Mouse (Mus musculus): Measurements from ENCODE around the gene Tspan11. TPM values are rescaled to one million over a fixed set of nuclear protein-coding genes. Genes with fewer than 3 reads are reported as not detected.
A peak's percentile ranks its signal among the peaks of the same experiment; 100 is the strongest.

Gene Tspan11
- polyA plus RNA-seq, 2 experiments from 2014 or later, result not detected

DNA sequence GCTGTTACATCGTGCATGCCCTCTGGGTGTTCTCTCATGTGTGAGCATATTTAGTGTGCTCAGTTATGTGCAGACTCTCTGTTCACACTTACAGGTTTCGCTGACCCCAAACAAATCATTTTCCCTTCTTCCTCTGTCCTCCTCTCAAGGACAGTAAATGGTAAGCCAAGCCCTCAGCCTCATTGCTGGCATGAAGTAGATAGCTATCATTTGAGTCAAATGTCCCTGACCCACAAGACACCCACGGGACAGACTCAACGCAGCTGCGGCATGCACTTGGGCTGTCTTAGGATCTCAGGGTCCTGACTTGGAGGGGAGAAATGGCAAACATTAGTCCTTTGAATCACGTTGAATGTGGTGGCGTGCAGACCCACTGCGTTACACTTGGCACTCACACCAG is 55.0 kb downstream of the Tspan11 start:
- ATAC-seq, result no peak

DNA sequence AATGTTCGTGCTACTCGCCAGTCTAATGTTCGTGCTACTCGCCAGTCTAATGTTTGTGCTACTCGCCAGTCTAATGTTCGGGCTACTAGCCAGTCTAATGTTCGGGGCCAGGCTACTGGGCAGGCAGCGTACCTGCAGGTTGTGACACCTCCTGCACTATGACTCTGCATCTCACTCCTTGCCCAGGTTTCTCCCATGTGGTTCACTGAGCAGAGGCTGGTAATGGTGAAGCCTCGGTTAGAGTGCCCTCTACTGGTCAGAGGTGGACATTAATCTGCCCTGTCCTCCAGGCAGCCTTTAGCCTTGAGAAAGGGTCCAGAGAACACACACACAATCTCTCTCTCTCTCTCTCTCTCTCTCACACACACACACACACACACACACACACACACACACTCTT is 58.3 kb downstream of the Tspan11 start:
- ATAC-seq, result no peak

DNA sequence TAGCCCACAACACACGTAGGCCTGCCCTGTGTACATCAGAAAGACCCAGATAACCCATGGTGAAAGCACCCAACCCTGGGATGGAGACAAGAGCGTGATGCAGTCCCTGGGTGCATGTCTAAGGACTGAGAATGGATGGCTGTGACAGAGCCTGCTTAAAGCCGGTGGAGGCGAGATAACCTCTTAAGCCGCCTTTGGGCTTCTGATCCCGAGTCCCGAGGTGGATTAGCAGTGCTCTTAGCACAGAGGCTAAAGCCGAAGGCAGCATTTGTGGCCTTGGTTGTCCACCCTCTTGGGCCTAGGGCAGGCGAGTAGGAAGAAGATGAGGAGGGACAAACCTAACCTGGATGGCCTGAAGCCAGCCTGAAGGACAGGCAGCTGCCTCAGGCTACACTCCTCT is 61.3 kb downstream of the Tspan11 start:
- no peak for ATAC-seq

DNA sequence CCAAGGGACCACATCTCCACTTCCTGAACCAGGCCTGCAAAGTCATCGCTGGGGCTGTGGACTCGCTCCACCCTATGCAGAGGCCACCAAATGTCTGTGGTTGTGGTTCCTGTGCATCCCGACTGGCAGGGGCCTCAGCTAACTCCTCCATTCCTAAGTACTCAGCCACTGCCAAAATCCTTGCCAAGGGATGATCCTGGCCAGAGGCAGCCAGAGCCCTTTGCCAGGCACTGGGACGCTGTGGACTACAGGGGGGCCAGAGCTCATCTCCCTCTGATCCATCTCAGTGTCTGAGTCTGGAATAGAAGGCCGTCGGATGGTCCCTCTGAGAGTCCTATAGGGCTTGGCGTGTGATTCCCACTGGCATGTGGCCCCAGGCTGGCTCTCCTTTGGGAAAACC is 62.5 kb downstream of the Tspan11 start:
- no peak for ATAC-seq

DNA sequence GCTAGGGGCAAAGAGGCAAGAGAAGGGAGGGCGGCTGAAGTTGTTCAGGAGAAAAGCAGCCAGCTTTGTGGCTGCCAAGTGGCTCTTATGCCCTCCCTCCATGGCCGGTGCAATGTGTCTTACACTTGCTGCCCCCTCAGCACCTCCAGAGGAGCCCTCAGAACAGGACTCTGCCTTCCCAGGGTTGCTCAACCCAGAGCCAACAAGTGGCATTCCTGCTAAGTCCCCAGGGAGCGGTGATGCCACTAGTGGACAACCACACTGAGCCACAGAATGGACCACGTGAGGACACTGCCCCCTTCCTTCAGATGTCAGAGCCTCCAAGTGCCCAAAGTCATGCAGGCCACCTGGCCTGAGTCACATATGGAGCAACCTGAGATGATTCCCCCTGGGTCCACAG is 65.7 kb downstream of the Tspan11 start:
- ATAC-seq, result no peak

DNA sequence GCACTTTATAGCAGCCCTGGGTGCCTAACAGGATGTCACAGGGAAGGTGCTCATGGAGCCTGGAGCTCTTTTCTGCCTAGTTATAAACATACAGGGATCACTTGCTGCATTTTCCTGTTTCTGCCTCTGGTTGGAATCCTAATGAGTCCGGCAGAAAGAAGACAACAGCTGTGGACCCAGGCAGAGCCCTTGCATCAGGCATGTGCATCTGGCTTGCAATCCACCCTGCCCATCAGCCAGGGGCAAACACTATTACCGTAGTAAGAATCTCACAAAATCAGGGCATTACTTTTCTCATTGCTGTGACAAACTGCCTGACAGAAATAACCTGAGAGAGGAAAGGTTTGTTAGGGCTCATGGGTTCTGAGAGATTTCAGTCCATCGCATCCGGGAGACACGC is 68.8 kb downstream of the Tspan11 start:
- ATAC-seq, result no peak

DNA sequence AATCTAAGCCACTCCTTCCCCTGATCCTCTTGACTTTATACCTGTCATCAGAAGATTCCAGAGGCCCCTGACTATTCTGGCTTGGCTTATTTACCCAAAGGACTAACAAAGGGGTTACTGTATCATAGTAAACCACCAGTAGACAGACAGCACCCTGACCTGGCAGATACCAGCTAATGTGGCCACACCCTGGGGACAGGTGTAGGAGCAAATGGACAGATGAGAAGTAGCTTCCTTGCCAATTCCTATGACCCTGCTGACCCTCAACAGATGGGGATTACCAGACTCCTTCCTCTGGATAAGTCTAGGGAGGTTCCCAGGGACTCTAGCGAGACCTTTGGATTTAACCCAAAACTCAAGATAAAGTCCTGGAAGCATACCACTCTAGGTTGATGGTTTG is 72.8 kb downstream of the Tspan11 start:
- ATAC-seq, result no peak

DNA sequence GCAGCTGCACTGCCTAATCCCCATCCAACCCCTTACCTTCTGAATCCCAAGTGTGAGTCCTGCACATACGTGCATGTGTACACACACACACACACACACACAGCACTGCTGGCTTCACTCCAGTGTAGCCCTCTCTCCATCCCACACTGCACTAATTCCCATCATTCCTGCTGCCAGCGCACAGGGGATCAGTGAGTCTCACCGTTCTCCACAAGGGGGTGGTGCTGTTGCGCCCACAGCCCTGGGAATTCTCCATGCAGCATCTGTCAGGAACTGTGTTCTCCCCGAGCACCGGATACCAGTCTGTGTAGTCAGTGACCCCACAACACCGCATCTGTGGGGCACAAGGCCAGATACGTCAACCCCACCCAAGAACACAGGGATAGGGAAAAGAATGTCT is 78.1 kb downstream of the Tspan11 start:
- ATAC-seq, result no peak

DNA sequence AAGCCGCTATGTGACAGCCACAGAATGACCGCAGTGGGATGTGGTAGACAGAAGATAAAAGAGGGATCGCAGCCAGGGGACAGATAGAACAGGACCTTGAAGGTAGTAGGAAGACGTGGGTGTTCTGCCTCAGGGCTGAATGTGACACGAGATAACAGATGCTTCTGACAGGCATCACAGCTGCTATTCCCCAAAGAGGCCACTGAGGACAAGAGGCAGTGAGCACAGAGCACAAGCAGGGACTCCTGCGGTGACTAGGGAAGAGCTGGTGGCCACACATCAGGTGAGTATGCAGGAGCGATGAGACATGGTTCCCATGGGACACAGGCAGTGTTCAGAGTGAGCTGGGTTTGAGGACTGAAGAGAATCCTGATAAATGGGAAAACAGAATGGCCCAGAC is 82.3 kb downstream of the Tspan11 start:
- no peak for ATAC-seq

DNA sequence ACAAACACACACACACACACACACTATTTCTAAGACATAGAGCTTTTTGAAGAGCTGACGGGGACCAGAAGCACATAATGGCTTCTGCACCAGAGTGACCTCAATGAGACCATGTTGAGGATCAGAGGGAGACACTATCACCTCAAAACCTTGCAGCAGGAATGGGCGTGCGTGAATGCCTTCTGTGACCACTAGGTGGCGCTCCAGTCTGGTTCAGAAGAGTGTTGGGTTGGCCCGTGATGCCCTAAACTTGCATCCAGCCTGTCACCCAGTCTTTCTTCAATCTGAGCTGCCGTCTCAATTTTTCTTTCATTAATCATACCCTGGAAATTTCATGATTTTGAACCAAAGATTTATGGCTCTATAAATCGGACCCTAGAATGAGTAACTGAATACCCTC is 82.7 kb downstream of the Tspan11 start:
- peak; percentile 28 for ATAC-seq

DNA sequence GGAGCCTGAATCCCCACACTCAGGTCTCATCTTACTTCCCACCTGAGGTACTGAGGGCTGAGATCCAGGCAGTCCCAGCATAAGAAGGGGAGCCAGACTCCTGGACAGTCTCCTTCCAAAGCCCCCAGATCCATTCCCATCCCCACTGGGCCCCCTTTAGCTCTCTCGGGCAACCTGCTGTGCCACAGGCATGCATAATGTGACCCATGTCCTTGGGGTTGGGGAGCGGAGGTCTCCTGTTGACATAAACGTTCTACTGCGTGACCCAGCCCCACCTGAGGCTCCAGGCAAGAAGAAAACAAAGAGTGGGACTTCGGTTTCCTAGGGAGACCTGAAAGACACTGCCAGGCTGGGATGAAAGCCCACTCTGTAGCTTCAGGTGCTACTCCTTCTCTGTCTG is 83.5 kb downstream of the Tspan11 start:
- ATAC-seq, result no peak

DNA sequence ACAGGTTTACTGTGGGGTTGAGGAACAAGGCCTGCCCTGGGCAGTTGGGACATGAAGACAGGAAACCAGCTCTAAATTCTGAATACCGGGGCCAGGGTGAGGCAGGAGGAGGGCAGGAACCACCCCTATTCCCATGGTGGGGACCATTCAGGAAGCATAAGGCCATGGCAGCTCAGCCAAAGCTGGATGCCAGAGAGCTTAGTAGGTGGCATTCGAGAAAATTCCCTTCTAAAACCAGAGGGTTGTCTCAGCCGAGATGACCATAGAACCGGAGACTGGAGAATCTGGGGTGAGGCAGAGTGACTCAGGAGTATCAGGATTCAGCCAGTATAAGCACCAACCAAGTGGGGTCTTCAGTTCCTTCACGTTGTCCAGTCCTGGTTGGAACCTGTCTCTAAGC is 84.5 kb downstream of the Tspan11 start:
- no peak for ATAC-seq

DNA sequence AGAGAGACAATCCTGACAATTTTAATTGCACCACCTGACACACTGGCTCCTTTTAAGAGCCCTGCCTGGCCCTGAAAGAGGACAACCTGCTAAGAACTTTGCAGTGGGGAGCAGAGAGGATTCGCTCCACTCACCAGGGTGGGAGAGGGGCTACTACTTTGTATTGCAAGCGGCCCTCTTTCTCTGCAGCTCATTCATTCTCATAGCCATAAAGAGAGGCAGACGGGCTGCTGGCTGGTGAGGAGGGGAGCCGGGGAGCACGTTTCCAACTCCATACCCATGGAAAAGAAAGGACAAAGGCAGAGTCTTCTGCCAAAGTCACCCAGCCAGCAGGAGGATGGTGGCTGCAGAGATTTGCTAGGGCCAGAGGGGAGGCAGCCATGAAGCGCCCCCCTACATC is 86.2 kb downstream of the Tspan11 start:
- no peak for ATAC-seq

DNA sequence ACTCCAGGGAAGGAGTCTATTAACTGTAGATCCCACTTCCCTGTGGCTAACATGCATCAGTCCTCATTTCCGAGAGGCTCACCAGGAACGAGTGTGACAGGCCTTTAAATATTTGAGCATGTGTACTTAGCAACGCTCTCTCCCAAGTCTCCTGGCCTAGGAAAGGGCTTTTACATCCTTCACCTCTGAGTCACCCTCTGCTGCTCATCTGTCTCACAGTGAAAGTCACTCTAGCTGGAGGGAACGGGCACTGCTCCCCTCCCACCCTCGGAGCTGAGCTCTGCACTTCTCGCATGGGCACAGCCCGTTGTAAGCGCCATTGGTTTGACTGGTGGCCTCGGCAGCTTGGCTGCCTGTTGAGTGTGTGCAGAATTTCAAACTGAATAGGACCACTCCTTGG is 86.6 kb downstream of the Tspan11 start:
- no peak for ATAC-seq

DNA sequence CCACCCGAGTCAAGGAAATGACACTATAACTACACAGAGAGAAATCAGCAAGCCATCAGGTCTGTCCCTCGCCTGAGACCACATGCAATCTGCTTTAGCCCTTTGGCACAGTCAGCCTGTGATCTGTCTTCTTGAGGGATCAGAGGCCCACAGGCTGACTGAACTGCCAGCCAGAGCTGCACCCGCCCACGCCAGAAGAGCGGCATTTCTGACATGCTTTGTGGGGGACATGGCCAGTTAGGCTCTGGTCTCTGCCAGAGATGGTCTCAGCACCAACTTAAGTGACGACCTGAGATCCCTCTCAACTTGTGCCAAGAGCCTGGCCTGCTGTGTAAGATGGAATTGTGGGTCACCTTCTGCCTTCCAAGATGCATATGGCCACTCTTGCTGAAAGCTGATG is 89.3 kb downstream of the Tspan11 start:
- no peak for ATAC-seq

DNA sequence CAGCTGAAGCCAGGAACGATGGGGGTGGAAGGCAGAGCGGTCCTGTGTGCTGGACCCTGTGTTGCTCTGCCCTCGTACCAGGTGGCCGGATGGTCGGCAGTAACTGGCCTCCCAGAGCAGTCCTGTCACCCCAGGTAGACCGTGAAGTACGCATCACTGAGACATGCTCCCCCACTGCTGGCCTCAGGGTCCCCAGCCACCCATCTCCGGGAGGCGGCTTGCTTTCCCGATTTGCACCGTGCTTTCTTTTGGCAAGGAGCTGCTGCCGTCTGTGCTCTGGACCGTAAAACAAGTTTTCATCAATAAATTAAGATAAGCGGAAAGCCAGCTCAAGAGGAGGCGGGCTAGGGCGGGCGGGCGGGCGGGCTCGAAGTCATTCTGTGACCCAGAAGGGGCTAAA is 91.6 kb downstream of the Tspan11 start:
- ATAC-seq, result no peak

DNA sequence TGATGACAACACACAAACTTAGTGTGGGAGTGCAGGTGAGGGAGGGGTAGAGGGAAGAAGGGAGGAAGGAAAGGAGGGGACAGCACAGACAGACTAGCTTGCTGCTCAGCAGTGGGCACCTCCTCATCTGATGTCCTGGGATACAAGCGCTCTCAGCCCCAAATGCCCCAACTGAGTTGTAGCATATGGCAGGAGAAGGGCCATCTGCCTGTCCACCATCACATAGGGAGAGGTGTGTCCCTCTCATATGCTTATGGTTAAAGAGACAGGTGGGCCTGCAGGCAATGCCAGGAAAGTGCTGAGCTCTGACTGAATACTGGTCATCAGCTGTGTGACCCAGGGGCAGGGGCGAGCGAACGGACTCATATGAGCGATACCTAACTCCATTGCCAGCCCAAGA is 92.4 kb downstream of the Tspan11 start:
- no peak for ATAC-seq

DNA sequence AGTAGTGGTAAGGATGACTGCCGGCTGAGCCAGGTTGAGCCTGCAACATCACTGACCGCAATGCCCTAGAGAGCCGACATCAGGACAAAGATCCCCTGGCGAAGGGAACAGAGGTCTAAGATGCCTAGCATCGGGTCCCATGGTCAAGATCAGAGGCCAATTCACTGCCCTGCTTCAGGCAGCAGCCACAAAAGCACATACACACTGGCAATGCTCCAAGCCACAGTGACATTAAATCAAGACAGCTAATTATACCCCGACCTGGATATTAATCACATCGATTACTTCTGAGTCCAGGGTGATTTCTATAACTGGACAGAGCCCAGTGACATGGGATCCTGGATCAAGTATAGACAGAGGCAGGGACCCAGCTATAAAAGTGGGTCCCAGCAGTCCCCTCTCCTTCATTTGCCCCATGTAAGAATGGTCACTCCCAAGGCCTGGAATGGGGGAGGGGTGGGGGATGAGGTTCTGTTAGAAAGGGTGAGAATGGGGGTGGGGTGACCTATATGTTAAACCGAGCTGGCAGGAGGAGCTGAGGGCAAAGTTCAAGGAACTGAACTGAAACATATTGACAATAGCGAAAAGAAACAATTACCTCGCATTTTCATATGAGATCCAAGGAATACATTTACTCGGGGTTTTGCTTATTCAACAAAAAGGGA is 93.1 kb downstream of the Tspan11 start:
- no peak for ATAC-seq

DNA sequence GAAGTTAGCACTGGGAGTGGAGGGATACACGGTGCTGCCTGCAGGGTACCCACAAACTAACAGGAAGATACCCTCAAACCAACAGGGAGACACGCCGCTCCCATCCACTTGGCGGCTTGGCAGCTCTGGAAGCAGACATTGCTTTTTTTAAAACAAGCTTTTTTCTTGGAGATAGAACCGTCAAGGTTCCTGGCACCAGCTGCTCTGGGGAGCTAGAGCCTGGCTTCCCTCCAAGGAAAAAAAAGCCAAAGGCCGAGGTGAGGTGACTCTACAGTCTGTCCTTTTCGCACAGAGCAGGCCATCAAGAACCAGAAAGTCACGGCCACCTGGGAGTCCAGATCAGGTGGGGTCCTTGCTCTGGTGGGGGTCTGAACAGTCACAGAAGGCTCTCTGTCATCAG is 93.8 kb downstream of the Tspan11 start:
- ATAC-seq, result no peak

DNA sequence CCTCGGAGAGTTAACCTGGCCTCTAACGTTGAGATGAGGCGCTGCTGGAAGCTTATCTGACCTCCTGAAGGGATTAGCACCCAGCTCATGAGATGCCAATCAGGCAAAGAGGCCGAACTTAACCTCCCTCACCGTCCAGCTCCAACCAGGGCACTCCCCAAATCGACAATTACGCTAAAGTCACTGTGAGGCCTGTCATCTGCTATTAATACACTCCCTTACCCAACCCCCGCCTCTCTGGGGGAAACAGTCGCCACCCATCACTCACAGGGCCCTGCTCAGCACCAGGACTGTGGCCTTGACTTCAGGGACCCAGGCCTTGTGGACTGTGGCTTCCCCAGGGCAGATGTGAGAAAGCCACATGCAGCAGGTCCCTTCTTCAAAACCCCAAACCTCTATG is 99.0 kb downstream of the Tspan11 start:
- ATAC-seq, result no peak

DNA sequence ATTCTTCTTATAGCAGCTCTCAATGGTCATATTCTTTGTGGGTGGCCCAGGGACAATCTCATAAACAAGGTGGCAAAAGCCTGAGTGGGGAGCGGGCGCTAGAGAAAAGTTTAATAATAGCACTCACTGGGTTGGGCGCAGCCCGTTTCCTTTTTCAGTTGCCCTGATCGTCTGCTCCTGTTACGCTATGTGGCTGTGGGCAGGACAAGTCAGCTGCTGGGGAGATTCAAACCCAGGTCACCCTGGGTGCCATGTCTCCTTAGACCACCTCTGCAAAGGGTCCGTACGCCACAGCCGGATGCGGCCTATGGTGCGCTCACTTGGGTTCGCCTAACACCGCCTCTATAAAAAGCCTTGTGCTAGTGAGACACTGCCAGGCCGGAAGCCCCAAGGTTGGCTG is 100.0 kb downstream of the Tspan11 start:
- ATAC-seq, result no peak

DNA sequence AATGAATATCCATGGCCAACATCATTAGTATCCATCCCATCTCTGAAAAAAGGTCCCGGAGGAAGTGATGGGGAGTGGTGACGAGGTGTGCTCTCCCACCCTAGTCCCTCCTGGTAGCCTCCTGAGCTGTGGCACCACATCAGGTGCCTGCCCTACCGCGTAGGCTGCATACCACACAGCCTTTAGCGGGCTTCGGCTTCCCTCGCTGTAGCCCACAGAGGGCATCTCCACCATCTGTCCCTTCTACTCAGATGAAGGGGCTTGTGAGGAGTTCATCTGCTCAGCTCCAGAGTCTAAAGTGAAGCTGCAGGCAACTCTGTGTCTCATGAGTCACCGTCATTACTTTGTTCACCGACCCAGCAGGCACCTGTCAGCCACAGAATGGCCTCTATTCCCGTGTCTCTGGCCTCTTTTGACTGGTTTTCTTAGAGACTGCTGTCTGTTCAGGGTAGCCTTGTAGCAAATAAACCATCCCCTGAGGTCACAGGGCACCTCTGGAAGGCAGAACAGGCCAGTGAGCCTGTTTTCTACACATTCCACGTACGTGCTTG is 101.6 kb downstream of the Tspan11 start:
- no peak for ATAC-seq

DNA sequence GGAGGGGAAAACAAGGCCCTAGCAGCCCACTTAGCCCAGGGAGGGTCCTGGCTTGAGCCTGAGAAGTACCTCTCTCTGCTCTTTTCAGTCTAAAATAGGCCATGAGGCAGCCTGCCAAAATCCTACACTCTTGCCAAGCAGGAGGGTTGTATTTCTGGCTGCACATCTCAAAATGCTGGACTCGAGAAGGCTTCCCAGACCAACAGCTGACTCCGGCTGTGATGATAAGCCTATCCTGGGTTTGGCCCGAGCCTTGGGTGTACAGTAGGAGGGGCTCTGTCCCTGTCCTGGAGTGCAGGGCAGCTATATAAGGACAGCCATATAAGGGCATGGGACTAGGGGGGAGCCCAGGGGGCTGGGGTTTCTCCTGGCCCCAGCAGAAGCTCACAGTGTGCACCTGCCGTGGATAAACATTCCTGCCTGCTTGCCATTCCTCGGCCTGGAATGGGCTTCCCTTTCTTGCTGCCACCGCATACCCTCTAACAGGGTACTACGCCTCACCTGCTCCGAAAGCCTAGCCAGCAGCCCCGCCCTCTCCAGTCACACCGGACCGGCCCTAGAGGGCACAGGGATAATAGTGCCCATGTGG is 102.3 kb downstream of the Tspan11 start:
- ATAC-seq, result no peak

DNA sequence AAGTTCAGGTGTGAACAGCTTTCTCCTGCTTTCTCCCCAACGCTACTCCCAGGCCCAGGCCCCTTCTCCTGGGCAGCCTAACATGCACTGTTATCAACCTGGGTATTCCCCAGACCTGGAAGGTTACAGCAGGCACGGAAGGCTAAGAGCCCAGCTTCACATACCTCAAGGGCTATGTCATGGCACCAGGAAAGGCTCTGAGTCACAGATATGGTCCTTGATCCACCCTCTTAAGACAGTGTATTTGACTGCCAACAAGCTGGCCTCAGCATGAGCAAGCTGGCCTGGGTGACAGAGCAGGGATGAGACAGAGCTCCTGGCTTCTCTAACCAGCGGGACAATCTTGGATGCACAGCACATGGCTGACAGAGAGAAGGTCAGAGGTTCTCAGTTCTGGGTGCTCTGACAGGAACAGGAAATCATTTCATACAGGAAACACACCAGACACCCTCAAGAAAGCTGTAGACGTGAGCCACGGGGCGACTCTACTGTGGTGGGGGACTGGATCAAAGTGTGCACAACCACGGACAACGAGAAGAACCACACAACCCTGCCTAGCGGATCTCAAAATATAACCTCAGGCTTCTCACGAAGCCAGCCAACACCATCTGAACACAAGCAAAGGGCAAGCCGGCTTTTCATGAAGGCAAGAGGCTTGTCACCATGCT is 104.3 kb downstream of the Tspan11 start:
- ATAC-seq, result peak; percentile 23

All from activated CD4-positive, CD25-positive, alpha-beta regulatory T cell, adult 4 months (primary cell).